In genomic region chr19:20601739-20602138, GRCm38 (mm10) we compare ENCODE assay signal across 8 mouse cellular contexts.
A peak's percentile ranks its signal among the peaks of the same experiment; 100 is the strongest.
DNase-seq lines count a peak whose midpoint lies in the region; ATAC-seq lines count a peak whose summit lies in the region.

No protein-coding gene starts in this region.

- H3K27me3 ChIP-seq in heart, embryonic 10.5 days (ENCODE audit: insufficient read depth, poor library complexity, severe bottlenecking): no peaks in the 10 kb centered on the region
- H3K27me3 ChIP-seq in liver, embryonic 16.5 days (ENCODE audit: control insufficient read depth, insufficient read depth, low read depth, low read length): no peaks in the 10 kb centered on the region

- no peak overlapping the region for H3K4me2 ChIP-seq in liver, embryonic 16.5 days (ENCODE audit: low read depth, low read length)

- H3K27ac ChIP-seq in heart, embryonic 10.5 days: no peak overlapping the region
- H3K27ac ChIP-seq in liver, embryonic 16.5 days (ENCODE audit: low read length): no peak overlapping the region

- H3K9me3 ChIP-seq in heart, embryonic 10.5 days: no peaks in the 10 kb centered on the region
- no peaks in the 10 kb centered on the region for H3K9me3 ChIP-seq in liver, embryonic 16.5 days (replicated peaks; ENCODE audit: control insufficient read depth, low read length)

- peak; percentile 37 for DNase-seq in heart, adult 8-10 months (ENCODE audit: low spot score)
- DNase-seq in heart, embryonic 10.5 days (ENCODE audit: low spot score): no peak
- DNase-seq in heart, postnatal 4 days: peak; percentile 7
- DNase-seq in spleen, postnatal 4 days (ENCODE audit: low spot score in 2 of 2): peak; percentile 26 to 65
- no peak for DNase-seq in right cerebral cortex, adult 2 months (ENCODE audit: low spot score in 2 of 2)
- DNase-seq in frontal cortex, postnatal 14 days (ENCODE audit: low spot score in 2 of 2): no peak
- no peak for DNase-seq in left cerebral cortex, adult 9 months (ENCODE audit: low spot score in 2 of 2)

- peak; percentile 61 for ATAC-seq in liver, embryonic 16.5 days (ENCODE audit: low read depth)

- H3K36me3 ChIP-seq in heart, embryonic 10.5 days: no peaks in the 10 kb centered on the region
- no peaks in the 10 kb centered on the region for H3K36me3 ChIP-seq in liver, embryonic 16.5 days (ENCODE audit: control insufficient read depth, insufficient read depth)

- no peak overlapping the region for H3K9ac ChIP-seq in liver, embryonic 16.5 days (ENCODE audit: low read depth, low read length)

- H3K4me3 ChIP-seq in heart, embryonic 10.5 days: no peak overlapping the region
- H3K4me3 ChIP-seq in liver, embryonic 16.5 days (ENCODE audit: low read depth, low read length): no peak overlapping the region

- WGBS in heart, embryonic 10.5 days: 54% methylated on average over 3 of the region's 3 CpGs
- WGBS in liver, embryonic 16.5 days (ENCODE audit: insufficient replicate concordance): 33% methylated on average over 3 of the region's 3 CpGs

- no peaks in the 10 kb centered on the region for H3K4me1 ChIP-seq in heart, embryonic 10.5 days
- H3K4me1 ChIP-seq in liver, embryonic 16.5 days (ENCODE audit: control insufficient read depth, low read depth, low read length): no peaks in the 10 kb centered on the region; the same call in none of the 2 replicates

Comparison
In these comparisons a context has a peak if more than half of its experiments do, and no peak if none do; other contexts are left out.
1. DNase-seq: peak in heart, adult 8-10 months (single experiment), heart, postnatal 4 days (single experiment) and spleen, postnatal 4 days (2 of 2); none in heart, embryonic 10.5 days (single experiment), right cerebral cortex, adult 2 months (0 of 2), frontal cortex, postnatal 14 days (0 of 2) and left cerebral cortex, adult 9 months (0 of 2).